Mouse (Mus musculus) olfactory bulb, adult 2 months (tissue): ENCODE measurements around the gene Tcea3.

ENCODE experiments used
- CTCF ChIP-seq: fragments of 200-500 bp; IDR thresholded peaks from 2 replicates; pipeline ENCODE4 v1.5.1; 2012; ENCODE audit warnings: low read depth, mild to moderate bottlenecking, low read length, moderate library complexity; ENCODE audit not compliant: insufficient read depth
- POLR2A ChIP-seq: fragments of 200-500 bp; IDR thresholded peaks from 2 replicates; pipeline ENCODE4 v1.6.1; 2012; ENCODE audit warnings: mild to moderate bottlenecking, low read depth, low read length, moderate library complexity; ENCODE audit not compliant: insufficient read depth

DNA sequence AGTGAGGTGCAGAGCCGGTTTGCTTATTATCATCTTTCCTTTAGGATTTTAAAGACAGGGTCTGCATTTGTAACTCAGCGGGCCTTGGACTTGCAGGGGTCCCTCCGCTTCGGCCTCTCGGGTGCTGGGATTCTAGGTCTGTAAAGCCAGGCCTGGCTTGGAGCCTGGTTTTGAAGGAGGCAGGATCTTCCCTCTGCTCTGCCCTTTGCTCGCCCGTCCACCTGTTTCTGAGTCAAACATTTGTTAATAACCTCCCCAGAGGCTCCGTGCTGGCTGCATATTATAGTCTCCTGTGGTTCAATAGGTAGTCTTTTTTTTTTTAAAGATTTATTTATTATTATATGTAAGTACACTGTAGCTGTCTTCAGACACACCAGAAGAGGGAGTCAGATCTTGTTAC, 32.0 kb upstream of the Tcea3 start:
- no peak for TF ChIP-seq CTCF
- no peak for TF ChIP-seq POLR2A
